In genomic region chr9:68354470-68354869, GRCm38 (mm10) we compare ENCODE assay signal across 14 mouse cellular contexts.
DNase-seq lines count a peak whose midpoint lies in the region.
"Had no signal": no experiment of that assay in that cellular context is flagged by ENCODE, and none has a peak within 500 bp of the region (broad histone marks: within the 10 kb centered on the region; RNA-seq: fewer than 3 reads in every experiment).

No protein-coding gene starts in this region.

- DNase-seq in left cerebral cortex, postnatal 14 days (ENCODE audit: low spot score in 2 of 2), result peak; percentile 32 to 66
- no peak for DNase-seq in left cerebral cortex, postnatal 4 days
- peak; percentile 58 to 78 for DNase-seq in layer of hippocampus, adult 18-20 months (ENCODE audit: low spot score in 2 of 2)
- peak; percentile 33 to 50 for DNase-seq in right cerebral cortex, adult 2 months (ENCODE audit: low spot score in 2 of 2)
- DNase-seq in ovary, postnatal 36 days (ENCODE audit: low spot score), result no peak
- DNase-seq in adrenal gland, adult 8-10 months, result no peak
- no peak for DNase-seq in urinary bladder, postnatal 14 days (ENCODE audit: low spot score)
- DNase-seq: cerebellum, adult 11 months; cerebellum, postnatal 36 days; heart, postnatal 36 days; kidney, adult 11 months; kidney, postnatal 14 days; midbrain, embryonic 14.5 days; thymus, adult 18-20 months had no signal

- intact Hi-C loops in left cerebral cortex, postnatal 14 days (cut with DNase I), result no loop called here
- intact Hi-C loops in left cerebral cortex, postnatal 4 days (cut with DNase I), result no loop called here

Comparison
In these comparisons a context has a peak if more than half of its experiments do, and no peak if none do; other contexts are left out.
1. DNase-seq: peak in left cerebral cortex, postnatal 14 days (2 of 2), layer of hippocampus, adult 18-20 months (2 of 2) and right cerebral cortex, adult 2 months (2 of 2); none in left cerebral cortex, postnatal 4 days (single experiment), ovary, postnatal 36 days (single experiment), adrenal gland, adult 8-10 months (single experiment) and urinary bladder, postnatal 14 days (single experiment).